Mouse (Mus musculus) urinary bladder, adult 18-20 months (tissue): ENCODE data around the gene Acer3.
"Not testable (repeated sequence)": the region's sequence is repeated elsewhere in the genome, so short reads cannot be mapped to it uniquely, and the experiment has no call there.

ENCODE experiments used
- DNase-seq, 2 experiments: peaks; one replicate each; pipeline ENCODE4 v3.0.0; 2022; ENCODE audit warnings: low spot score in 2 of 2, mixed read lengths in 2 of 2

Gene Acer3

DNA sequence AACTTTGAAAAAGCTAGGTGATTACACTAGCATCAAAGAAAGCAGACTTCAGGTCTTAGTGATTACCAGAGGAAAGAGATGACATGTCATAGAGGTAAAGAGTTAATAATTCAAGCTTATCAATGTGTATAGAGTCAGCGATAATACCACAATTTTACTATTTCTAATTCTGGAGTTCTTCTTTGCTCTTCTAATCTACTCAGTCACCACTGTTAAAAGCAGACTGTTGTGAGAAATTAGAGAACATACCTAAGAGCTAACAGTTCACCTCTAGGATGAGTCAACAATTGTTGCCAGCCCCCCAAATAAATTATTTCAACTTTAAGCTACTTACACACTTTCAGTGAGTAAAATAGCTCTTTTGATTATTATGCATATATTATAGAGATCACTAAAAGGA lies 28.1 kb downstream of the Acer3 start:
- no peak for DNase-seq

DNA sequence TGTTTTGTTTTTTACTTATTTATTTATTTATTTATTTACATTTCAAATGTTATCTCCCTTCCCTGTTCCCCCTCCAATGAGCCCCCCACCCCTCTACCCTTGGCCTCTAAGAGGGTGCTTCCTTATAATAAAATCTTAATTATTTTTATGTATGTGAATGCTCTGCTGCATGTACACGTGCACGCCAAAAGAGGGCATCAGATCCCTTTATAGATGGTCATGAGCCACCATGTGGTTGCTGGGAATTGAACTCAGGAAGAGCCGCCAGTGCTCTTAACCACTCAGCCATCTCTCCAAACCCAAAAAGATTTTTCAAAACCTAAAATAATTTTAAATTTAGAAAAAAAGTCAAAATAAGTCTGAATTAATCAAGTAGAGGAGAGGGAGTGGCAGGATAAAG lies 31.4 kb downstream of the Acer3 start:
- no peak for DNase-seq

- DNase-seq = no peak
Measured at GRCm38 (mm10) chr7:98276263-98276662, 44.7 kb downstream of the Acer3 start.

- not testable (repeated sequence) for DNase-seq
Measured at GRCm38 (mm10) chr7:98268166-98268565, 52.8 kb downstream of the Acer3 start.

GRCm38 (mm10) chr7:98252520-98252919 lies 68.5 kb downstream of the Acer3 start:
- no peak for DNase-seq

DNA sequence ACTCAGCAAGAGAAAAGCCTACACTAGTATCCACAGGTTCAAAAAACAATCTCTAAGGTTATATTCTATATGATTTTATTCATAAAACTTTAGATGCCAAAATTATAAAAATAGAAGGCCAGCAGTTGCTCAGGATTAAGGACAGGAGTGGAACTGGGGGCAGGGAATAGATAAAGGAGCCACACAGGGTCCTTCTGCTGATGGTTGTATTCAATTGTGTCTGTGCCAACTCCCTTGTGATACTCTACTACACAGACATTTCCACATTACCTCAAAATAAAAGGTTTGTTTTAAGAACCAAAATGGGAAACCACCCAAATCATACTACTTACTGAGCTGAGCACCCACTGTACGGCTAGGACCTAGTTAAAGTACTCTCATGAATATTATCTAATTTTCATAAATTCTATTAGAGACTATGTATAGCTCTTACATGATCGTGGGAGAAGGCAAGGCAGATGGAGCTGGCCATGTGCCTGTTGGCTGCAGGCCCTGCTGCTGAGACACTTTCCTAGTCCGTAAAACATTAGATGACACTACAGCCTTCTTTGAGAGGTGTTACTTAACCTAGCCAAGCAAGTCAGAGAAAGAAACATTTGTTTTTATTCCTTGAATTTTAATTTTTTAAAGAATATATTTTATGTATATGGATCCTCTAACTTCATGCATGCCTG lies 84.2 kb downstream of the Acer3 start:
- no peak for DNase-seq

DNA sequence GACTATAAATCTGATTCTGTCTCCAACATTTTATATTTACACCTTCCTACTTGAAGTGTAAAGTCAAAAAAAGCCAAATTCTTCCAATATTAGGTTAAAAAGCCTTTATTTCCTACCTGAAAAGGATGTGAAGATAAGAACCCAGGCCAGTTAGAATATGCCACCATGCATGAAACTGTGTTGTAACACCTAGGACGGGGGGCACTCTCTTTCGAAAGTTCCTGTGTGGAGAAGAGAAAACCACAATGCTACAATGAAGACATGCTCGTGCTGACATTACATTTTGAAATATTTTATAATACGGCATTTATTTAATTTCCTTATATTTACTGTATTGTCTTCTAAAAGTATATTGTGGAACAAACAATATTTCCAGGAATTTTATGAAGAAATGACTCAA lies 97.2 kb downstream of the Acer3 start:
- DNase-seq = no peak

GRCm38 (mm10) chr7:98216713-98217112 lies 104.3 kb downstream of the Acer3 start:
- DNase-seq = no peak

DNA sequence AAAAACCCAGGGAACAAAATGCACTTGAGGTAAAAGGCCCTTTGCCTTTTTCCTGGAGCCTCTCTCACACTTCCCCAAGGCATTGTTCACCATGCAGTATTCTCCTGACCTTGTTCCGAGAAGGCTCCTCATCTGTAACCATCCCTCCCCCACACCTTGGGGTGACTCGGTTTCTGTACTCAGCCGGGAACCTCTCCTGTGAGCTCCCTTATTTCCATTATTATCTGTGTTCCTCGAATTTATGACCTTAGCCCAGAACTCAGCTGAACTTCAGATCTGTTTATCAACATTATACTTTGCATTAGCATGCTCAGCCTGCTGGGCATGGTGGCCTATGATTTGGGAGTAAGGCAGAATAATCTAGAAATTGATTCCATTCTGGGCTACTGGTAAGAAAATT lies 118.1 kb downstream of the Acer3 start:
- no peak for DNase-seq

- DNase-seq = no peak
Measured at GRCm38 (mm10) chr7:98201493-98202028, 119.4 kb downstream of the Acer3 start.

GRCm38 (mm10) chr7:98200396-98200795 lies 120.6 kb downstream of the Acer3 start:
- DNase-seq = no peak

DNA sequence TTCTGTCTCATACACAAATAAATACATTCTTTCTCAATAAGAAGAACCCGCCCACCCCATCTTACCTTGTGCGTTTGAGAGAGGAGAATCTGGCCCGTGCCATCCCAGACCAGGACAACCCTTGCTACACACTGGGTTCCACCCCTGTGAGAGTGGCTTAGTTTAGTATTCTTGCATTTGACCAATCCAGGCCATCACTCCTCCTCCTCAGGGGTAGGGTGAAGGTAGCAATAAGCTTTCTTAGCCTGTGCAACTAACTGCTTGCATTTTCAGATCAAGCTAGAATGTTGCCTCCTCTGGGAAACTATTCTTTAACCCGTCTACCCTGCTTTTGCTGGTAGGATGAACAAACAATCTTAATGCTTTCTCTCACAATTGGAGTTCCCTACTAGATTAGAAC lies 121.6 kb downstream of the Acer3 start, which contains the start of gene B3gnt6:
TSS of gene B3gnt6 (minus strand) at position 101 of the 400 bp plus-strand sequence.
- DNase-seq = no peak

- no peak for DNase-seq
Measured at GRCm38 (mm10) chr7:98195151-98195801, 125.7 kb downstream of the Acer3 start.

GRCm38 (mm10) chr7:98194026-98194792 lies 126.8 kb downstream of the Acer3 start:
- DNase-seq = peak in 1 of 2 experiments; percentile 42

DNA sequence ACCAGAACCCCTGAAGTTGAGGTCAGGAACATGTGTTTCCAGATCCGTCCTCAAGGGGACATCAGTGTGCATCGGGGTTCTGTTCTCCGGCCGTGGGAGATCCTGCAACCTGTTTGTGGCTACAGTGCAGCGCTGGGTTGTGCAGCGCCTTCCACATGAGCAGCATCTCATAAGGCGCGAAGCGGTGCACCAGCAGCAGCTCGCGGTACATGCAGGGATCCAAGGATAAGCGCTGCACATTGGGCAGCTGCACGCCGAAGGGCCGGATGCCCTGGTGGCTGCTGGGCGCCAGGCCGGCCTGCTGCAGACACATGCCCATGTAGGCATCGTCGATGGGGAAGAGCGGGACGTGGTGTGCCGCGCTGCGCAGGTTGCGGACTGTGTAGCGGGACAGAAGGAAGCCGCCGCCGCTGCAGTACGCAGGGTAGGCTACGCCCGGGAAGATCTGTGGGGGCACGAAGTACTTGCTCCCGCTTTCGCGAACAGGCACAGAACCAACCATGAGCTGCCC lies 127.4 kb downstream of the Acer3 start:
- peak in 1 of 2 experiments; percentile 42 for DNase-seq

DNA sequence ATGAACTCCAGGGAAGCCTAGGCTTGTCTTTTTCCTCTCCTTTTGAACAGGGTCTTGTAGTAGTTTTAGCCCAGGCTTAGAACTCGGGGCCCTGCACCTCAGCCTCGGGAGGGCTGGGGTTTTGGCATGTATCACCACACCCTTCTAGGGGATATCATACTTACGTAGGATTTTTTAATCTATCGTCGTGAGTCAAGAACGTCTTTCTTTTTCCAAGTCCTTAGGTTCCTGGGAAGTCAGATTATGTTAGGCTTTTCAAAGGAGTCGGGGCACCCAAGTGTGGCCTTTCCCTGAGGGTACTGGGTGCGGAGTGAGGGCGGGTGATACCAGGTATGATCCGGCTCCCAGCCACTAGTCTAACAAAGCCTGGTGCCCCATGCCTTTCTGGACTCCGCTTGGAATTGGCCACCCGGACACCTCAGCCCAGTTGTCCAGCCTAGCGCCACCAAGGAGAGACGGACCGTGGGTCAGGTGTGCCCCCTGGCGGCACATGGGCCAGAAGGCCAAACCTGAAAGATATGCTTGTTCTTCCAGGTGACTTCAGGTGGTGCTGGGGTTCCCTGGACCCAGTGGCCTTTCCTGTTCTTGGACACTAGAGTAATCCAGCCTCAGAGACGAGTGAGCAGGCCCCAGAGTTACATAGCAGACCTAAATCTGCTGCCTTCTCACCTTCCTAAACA lies 129.3 kb downstream of the Acer3 start:
- DNase-seq = peak; percentile 29 to 47

GRCm38 (mm10) chr7:98190578-98190977 lies 130.4 kb downstream of the Acer3 start:
- DNase-seq = no peak

GRCm38 (mm10) chr7:98189745-98190144 lies 131.3 kb downstream of the Acer3 start:
- no peak for DNase-seq

DNA sequence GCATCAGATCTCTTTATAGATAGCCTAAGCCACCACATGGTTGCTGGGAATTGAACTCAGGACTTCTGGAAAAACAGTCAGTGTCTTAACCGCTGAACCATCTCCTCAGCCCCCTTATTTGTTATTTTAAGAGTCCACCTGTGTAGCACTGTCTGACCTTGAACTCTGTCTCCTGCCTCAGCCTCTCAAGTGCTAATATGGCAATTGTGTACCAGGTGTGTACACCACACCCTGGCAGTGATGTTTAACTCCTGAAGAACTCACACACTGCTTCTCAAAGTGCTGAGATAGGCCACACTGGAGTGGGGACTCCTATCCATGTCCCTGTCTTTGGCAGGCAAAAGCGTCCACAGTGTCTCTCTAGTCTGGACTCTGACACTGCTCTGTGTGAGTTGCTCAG lies 132.3 kb downstream of the Acer3 start:
- no peak for DNase-seq

GRCm38 (mm10) chr7:98188238-98188637 lies 132.8 kb downstream of the Acer3 start:
- no peak for DNase-seq

DNA sequence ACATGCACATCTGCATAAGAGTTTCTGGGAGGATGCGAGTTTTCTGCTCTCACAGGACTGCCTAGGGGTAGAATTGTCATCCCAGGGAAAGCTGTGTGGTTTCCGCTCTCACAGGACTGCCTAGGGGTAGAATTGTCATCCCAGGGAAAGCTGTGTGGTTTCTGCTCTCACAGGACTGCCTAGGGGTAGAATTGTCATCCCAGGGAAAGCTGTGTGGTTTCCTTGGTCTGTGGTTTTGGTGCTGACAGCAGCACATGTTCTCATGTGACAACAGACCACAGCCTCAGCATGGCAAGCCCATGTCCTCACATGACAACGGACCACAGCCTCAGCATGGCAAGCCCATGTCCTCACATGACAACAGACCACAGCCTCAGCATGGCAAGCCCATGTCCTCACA lies 133.7 kb downstream of the Acer3 start:
- DNase-seq = not testable (repeated sequence)

DNA sequence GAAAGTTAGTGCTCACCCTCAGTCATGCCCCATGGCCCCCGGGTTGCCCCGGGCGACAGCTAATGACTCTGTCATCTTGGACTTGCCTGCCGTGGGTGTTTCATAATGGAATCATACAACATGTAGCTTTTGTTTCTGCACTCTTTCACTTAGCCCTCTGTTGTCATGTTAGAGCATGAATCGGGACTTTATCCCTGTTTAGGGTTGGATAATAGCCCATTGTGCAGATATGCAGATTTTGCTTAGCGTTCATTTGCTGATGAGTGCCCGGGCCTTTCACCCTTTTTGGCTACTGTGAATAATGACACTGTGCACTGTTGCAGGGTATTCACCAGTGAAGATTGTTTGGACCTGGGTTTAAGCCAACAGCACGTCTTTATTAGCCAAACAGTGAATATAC lies 134.4 kb downstream of the Acer3 start:
- DNase-seq = no peak
